Mouse (Mus musculus): ENCODE measurements at regions not wholly inside any gene's neighbourhood (a gene's known extent, or its start where the extent isn't known, plus 50 kb on each side); places are given as distances from the start of the nearest gene placed in this dataset.
A peak's percentile ranks its signal among the peaks of the same experiment; 100 is the strongest.

- H3K27ac ChIP-seq (replicated peaks; ENCODE audit: low read depth, low read length), result no peak overlapping the region
- ATAC-seq (ENCODE audit: low FRiP score, low TSS enrichment) (no peak), DNase-seq (no peak)
- no peak overlapping the region for H3K9ac ChIP-seq (replicated peaks; ENCODE audit: low read length)
- H3K36me3 ChIP-seq (ENCODE audit: control insufficient read depth, insufficient read depth, low read length), result no peaks in the 10 kb centered on the region
- 66% methylated on average over 2 of the region's 2 CpGs for WGBS
- peaks cover 11% of the 10 kb centered on the region for H3K4me1 ChIP-seq (ENCODE audit: control insufficient read depth, insufficient read depth, low read length)
- H3K27me3 ChIP-seq (ENCODE audit: control insufficient read depth, insufficient read depth, low read length), result no peaks in the 10 kb centered on the region
- no peak overlapping the region for H3K4me3 ChIP-seq (replicated peaks; ENCODE audit: low read depth, low read length)
- H3K9me3 ChIP-seq (ENCODE audit: control insufficient read depth, low read length), result no peaks in the 10 kb centered on the region
- no peak overlapping the region for H3K4me2 ChIP-seq (ENCODE audit: low read length)
These were observed 912.1 kb upstream of the Gm5150 start for GRCm38 (mm10) chr3:16918374-16918773.

GRCm38 (mm10) chr3:16916072-16916403, 909.8 kb upstream of the Gm5150 start:
- Histone ChIP-seq H3K27ac (replicated peaks; ENCODE audit: low read depth, low read length) (no peak overlapping the region), H3K4me3 (replicated peaks; ENCODE audit: low read depth, low read length) (no peak overlapping the region), H3K4me1 (ENCODE audit: control insufficient read depth, insufficient read depth, low read length) (no peaks in the 10 kb centered on the region; the same call in 1 of the 2 replicates), H3K4me2 (ENCODE audit: low read length) (no peak overlapping the region), H3K9ac (replicated peaks; ENCODE audit: low read length) (no peak overlapping the region), H3K27me3 (ENCODE audit: control insufficient read depth, insufficient read depth, low read length) (no peaks in the 10 kb centered on the region), H3K9me3 (ENCODE audit: control insufficient read depth, low read length) (no peaks in the 10 kb centered on the region), H3K36me3 (ENCODE audit: control insufficient read depth, insufficient read depth, low read length) (no peaks in the 10 kb centered on the region)
- no peak for ATAC-seq (ENCODE audit: low FRiP score, low TSS enrichment)
- WGBS, result 71% methylated on average over 2 of the region's 2 CpGs
- no peak for DNase-seq

- H3K36me3 ChIP-seq (ENCODE audit: control insufficient read depth, insufficient read depth, low read length), result no peaks in the 10 kb centered on the region
- no peak overlapping the region for H3K27ac ChIP-seq (replicated peaks; ENCODE audit: low read depth, low read length)
- H3K27me3 ChIP-seq (ENCODE audit: control insufficient read depth, insufficient read depth, low read length), result no peaks in the 10 kb centered on the region
- no peak overlapping the region for H3K4me3 ChIP-seq (replicated peaks; ENCODE audit: low read depth, low read length)
- H3K9ac ChIP-seq (replicated peaks; ENCODE audit: low read length), result no peak overlapping the region
- H3K4me1 ChIP-seq (ENCODE audit: control insufficient read depth, insufficient read depth, low read length), result no peaks in the 10 kb centered on the region
- WGBS, result 85% methylated on average over 2 of the region's 2 CpGs
- H3K4me2 ChIP-seq (ENCODE audit: low read length), result no peak overlapping the region
- no peak for DNase-seq
- no peaks in the 10 kb centered on the region for H3K9me3 ChIP-seq (ENCODE audit: control insufficient read depth, low read length)
- ATAC-seq (ENCODE audit: low FRiP score, low TSS enrichment), result no peak
These were observed 909.3 kb upstream of the Gm5150 start for GRCm38 (mm10) chr3:16915389-16916071.

- no peaks in the 10 kb centered on the region; the same call in 1 of the 2 replicates for H3K9me3 ChIP-seq (ENCODE audit: control insufficient read depth, low read length)
- H3K4me3 ChIP-seq (replicated peaks; ENCODE audit: low read depth, low read length), result no peak overlapping the region
- H3K4me2 ChIP-seq (ENCODE audit: low read length), result no peak overlapping the region
- H3K36me3 ChIP-seq (ENCODE audit: control insufficient read depth, insufficient read depth, low read length), result no peaks in the 10 kb centered on the region
- DNase-seq (no peak), ATAC-seq (ENCODE audit: low FRiP score, low TSS enrichment) (no peak)
- WGBS, result 90% methylated on average over 1 of the region's 1 CpGs
- no peaks in the 10 kb centered on the region for H3K4me1 ChIP-seq (ENCODE audit: control insufficient read depth, insufficient read depth, low read length)
- H3K27me3 ChIP-seq (ENCODE audit: control insufficient read depth, insufficient read depth, low read length), result no peaks in the 10 kb centered on the region
- no peak overlapping the region for H3K27ac ChIP-seq (replicated peaks; ENCODE audit: low read depth, low read length)
- no peak overlapping the region for H3K9ac ChIP-seq (replicated peaks; ENCODE audit: low read length)
These were observed 881.9 kb upstream of the Gm5150 start for GRCm38 (mm10) chr3:16888132-16888531.

- peak overlapping the region; percentile 60; the same call in 1 of the 2 replicates for H3K27ac ChIP-seq (replicated peaks; ENCODE audit: low read depth, low read length)
These were observed 866.3 kb upstream of the Gm5150 start for GRCm38 (mm10) chr3:16872337-16873117.

GRCm38 (mm10) chr3:16860034-16860433, 853.8 kb upstream of the Gm5150 start:
- ATAC-seq (ENCODE audit: low FRiP score, low TSS enrichment), result 0 out of 2 replicates have a peak, but pooled peaks have one; percentile 10

More at GRCm38 (mm10) chr3:16872337-16873117, 866.3 kb upstream of the Gm5150 start:
- Histone ChIP-seq H3K9me3 (ENCODE audit: control insufficient read depth, low read length) (no peaks in the 10 kb centered on the region), H3K4me2 (ENCODE audit: low read length) (no peak overlapping the region), H3K36me3 (ENCODE audit: control insufficient read depth, insufficient read depth, low read length) (no peaks in the 10 kb centered on the region), H3K4me3 (replicated peaks; ENCODE audit: low read depth, low read length) (no peak overlapping the region), H3K9ac (replicated peaks; ENCODE audit: low read length) (no peak overlapping the region), H3K27me3 (ENCODE audit: control insufficient read depth, insufficient read depth, low read length) (no peaks in the 10 kb centered on the region), H3K4me1 (ENCODE audit: control insufficient read depth, insufficient read depth, low read length) (peaks cover 5% of the 10 kb centered on the region; the same call in 1 of the 2 replicates)
- DNase-seq (no peak), ATAC-seq (ENCODE audit: low FRiP score, low TSS enrichment) (no peak)
- 56% methylated on average over 2 of the region's 2 CpGs for WGBS

GRCm38 (mm10) chr3:16858931-16859330, 852.7 kb upstream of the Gm5150 start:
- Histone ChIP-seq H3K27ac (replicated peaks; ENCODE audit: low read depth, low read length) (peak overlapping the region; percentile 33; the same call in 1 of the 2 replicates), H3K9ac (replicated peaks; ENCODE audit: low read length) (no peak overlapping the region), H3K9me3 (ENCODE audit: control insufficient read depth, low read length) (no peaks in the 10 kb centered on the region), H3K4me2 (ENCODE audit: low read length) (no peak overlapping the region), H3K27me3 (ENCODE audit: control insufficient read depth, insufficient read depth, low read length) (no peaks in the 10 kb centered on the region), H3K4me1 (ENCODE audit: control insufficient read depth, insufficient read depth, low read length) (peaks cover 27% of the 10 kb centered on the region), H3K4me3 (replicated peaks; ENCODE audit: low read depth, low read length) (no peak overlapping the region), H3K36me3 (ENCODE audit: control insufficient read depth, insufficient read depth, low read length) (no peaks in the 10 kb centered on the region)
- ATAC-seq (ENCODE audit: low FRiP score, low TSS enrichment), result no peak
- 53% methylated on average over 2 of the region's 2 CpGs for WGBS
- DNase-seq, result no peak

More at GRCm38 (mm10) chr3:16860034-16860433, 853.8 kb upstream of the Gm5150 start:
- Histone ChIP-seq H3K4me3 (replicated peaks; ENCODE audit: low read depth, low read length) (no peak overlapping the region), H3K27ac (replicated peaks; ENCODE audit: low read depth, low read length) (no peak overlapping the region), H3K4me2 (ENCODE audit: low read length) (no peak overlapping the region), H3K4me1 (ENCODE audit: control insufficient read depth, insufficient read depth, low read length) (peaks cover 17% of the 10 kb centered on the region), H3K9me3 (ENCODE audit: control insufficient read depth, low read length) (no peaks in the 10 kb centered on the region), H3K27me3 (ENCODE audit: control insufficient read depth, insufficient read depth, low read length) (no peaks in the 10 kb centered on the region), H3K36me3 (ENCODE audit: control insufficient read depth, insufficient read depth, low read length) (no peaks in the 10 kb centered on the region), H3K9ac (replicated peaks; ENCODE audit: low read length) (no peak overlapping the region)
- DNase-seq, result no peak
- 29% methylated on average over 1 of the region's 1 CpGs for WGBS

GRCm38 (mm10) chr3:16855251-16855650, 849.0 kb upstream of the Gm5150 start:
- ATAC-seq (ENCODE audit: low FRiP score, low TSS enrichment), result no peak
- DNase-seq, result peak; percentile 72
- no peak overlapping the region for H3K9ac ChIP-seq (replicated peaks; ENCODE audit: low read length)

More at GRCm38 (mm10) chr3:16855251-16855650, 849.0 kb upstream of the Gm5150 start:
- Histone ChIP-seq H3K27me3 (ENCODE audit: control insufficient read depth, insufficient read depth, low read length) (no peaks in the 10 kb centered on the region), H3K4me1 (ENCODE audit: control insufficient read depth, insufficient read depth, low read length) (peaks cover 29% of the 10 kb centered on the region), H3K4me2 (ENCODE audit: low read length) (no peak overlapping the region), H3K36me3 (ENCODE audit: control insufficient read depth, insufficient read depth, low read length) (no peaks in the 10 kb centered on the region), H3K4me3 (replicated peaks; ENCODE audit: low read depth, low read length) (no peak overlapping the region), H3K27ac (replicated peaks; ENCODE audit: low read depth, low read length) (peak overlapping the region; percentile 86), H3K9me3 (ENCODE audit: control insufficient read depth, low read length) (no peaks in the 10 kb centered on the region)
- WGBS, result 38% methylated on average over 2 of the region's 2 CpGs
